ENCODE assay signal across 9 mouse cellular contexts in the genomic region with DNA sequence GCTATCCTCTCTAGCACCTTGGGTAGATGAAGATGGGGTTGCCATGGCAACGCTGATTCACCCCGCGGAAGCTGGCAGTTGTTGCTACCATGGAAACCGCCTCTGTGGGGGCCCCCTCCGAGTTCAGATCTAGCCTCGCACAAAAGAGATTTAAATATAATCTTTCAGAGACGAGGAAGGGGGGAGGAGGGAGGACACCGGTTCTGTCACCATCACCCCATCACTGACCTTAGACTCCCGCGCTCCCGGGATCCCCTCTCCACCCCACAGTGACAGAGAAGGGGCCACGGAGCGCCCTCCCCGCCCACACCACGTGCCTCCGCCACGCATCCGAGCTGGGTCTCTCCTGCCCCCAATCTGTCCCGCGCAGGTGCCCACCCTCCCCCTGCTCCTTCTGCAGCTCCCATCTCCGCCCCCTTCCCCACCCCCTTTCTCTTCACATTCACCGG. TPM values are rescaled to one million over a fixed set of nuclear protein-coding genes. Genes with fewer than 3 reads are reported as not detected.
DNase-seq lines count a peak whose midpoint lies in the region; ATAC-seq and TF ChIP-seq lines count a peak whose summit lies in the region.
"Had no signal": no experiment of that assay in that cellular context is flagged by ENCODE, and none has a peak within 500 bp of the region (broad histone marks: within the 10 kb centered on the region; RNA-seq: fewer than 3 reads in every experiment).

No protein-coding gene starts in this region.

- 0% methylated on average over 22 of the region's 22 CpGs for WGBS in hindbrain, embryonic 11.5 days
- 2% methylated on average over 20 of the region's 22 CpGs for WGBS in limb, embryonic 12.5 days
- WGBS in kidney, embryonic 15.5 days, result 1% methylated on average over 22 of the region's 22 CpGs

- peak overlapping the region; percentile 58; the same call in 1 of the 2 replicates for H3K27ac ChIP-seq in hindbrain, embryonic 11.5 days (ENCODE audit: low read depth, low read length)
- no peak overlapping the region for H3K27ac ChIP-seq in limb, embryonic 12.5 days
- no peak overlapping the region for H3K27ac ChIP-seq in kidney, embryonic 15.5 days

- peaks cover 9% of the 10 kb centered on the region; the same call in 1 of the 2 replicates for H3K36me3 ChIP-seq in E14TG2a.4 (ENCODE audit: insufficient read depth, low read length)
- no peaks in the 10 kb centered on the region for H3K36me3 ChIP-seq in hindbrain, embryonic 11.5 days (ENCODE audit: control insufficient read depth, insufficient read depth, low read length)
- no peaks in the 10 kb centered on the region for H3K36me3 ChIP-seq in limb, embryonic 12.5 days
- no peaks in the 10 kb centered on the region for H3K36me3 ChIP-seq in kidney, embryonic 15.5 days

- peaks cover 65% of the 10 kb centered on the region for H3K27me3 ChIP-seq in E14TG2a.4 (ENCODE audit: insufficient read depth, low read length)
- H3K27me3 ChIP-seq in hindbrain, embryonic 11.5 days (ENCODE audit: control insufficient read depth, insufficient read depth, low read length), result peaks cover 21% of the 10 kb centered on the region
- peaks cover 99% of the 10 kb centered on the region for H3K27me3 ChIP-seq in limb, embryonic 12.5 days
- peaks cover 88% of the 10 kb centered on the region for H3K27me3 ChIP-seq in kidney, embryonic 15.5 days

- peak overlapping the region; percentile 46 for H3K4me3 ChIP-seq in E14TG2a.4 (replicated peaks; ENCODE audit: low read length)
- peak overlapping the region; percentile 16 for H3K4me3 ChIP-seq in hindbrain, embryonic 11.5 days (ENCODE audit: low read depth, low read length)
- H3K4me3 ChIP-seq in limb, embryonic 12.5 days (replicated peaks), result peak overlapping the region; percentile 15
- no peak overlapping the region for H3K4me3 ChIP-seq in kidney, embryonic 15.5 days (replicated peaks)

- ATAC-seq in hindbrain, embryonic 11.5 days (ENCODE audit: low FRiP score), result peak; percentile 86
- ATAC-seq in limb, embryonic 12.5 days (ENCODE audit: insufficient number of reproducible peaks, insufficient read depth, low FRiP score, low TSS enrichment, low read depth), result no peak
- ATAC-seq in kidney, embryonic 15.5 days (replicated peaks; ENCODE audit: low FRiP score), result no peak
- ATAC-seq: Patski had no signal

- DNase-seq in embryo, embryonic 10 days (ENCODE audit: low spot score), result peak; percentile 68
- peak; percentile 87 for DNase-seq in hindbrain, embryonic 11.5 days (ENCODE audit: low spot score)
- peak; percentile 90 for DNase-seq in right cerebral cortex, postnatal 25 days
- DNase-seq in adrenal gland, adult 8-10 months, result no peak
- no peak for DNase-seq in gastrocnemius, postnatal 4 days (ENCODE audit: low spot score in 2 of 2)

- peaks cover 74% of the 10 kb centered on the region for H3K4me1 ChIP-seq in E14TG2a.4 (replicated peaks; ENCODE audit: low read depth, low read length)
- H3K4me1 ChIP-seq in hindbrain, embryonic 11.5 days (replicated peaks; ENCODE audit: control insufficient read depth, insufficient read depth, low read length), result peaks cover 3% of the 10 kb centered on the region; the same call in 1 of the 2 replicates
- peaks cover 7% of the 10 kb centered on the region for H3K4me1 ChIP-seq in limb, embryonic 12.5 days (replicated peaks)
- H3K4me1 ChIP-seq in kidney, embryonic 15.5 days, result peaks cover 9% of the 10 kb centered on the region

- TF ChIP-seq CTCF in E14TG2a.4 (conservative IDR thresholded peaks at IDR 0.05; ENCODE audit: low read length), result no peak

- H3K4me2 ChIP-seq in hindbrain, embryonic 11.5 days (replicated peaks; ENCODE audit: low read depth, low read length), result peak overlapping the region; percentile 47
- H3K4me2 ChIP-seq in limb, embryonic 12.5 days, result peak overlapping the region; percentile 33
- no peak overlapping the region for H3K4me2 ChIP-seq in kidney, embryonic 15.5 days

- 0 out of 2 replicates have a peak overlapping the region, but pooled peaks have one; percentile 21 for H3K9ac ChIP-seq in hindbrain, embryonic 11.5 days (ENCODE audit: low read depth, low read length)
- H3K9ac ChIP-seq in limb, embryonic 12.5 days (replicated peaks), result no peak overlapping the region
- H3K9ac ChIP-seq in kidney, embryonic 15.5 days, result no peak overlapping the region

- H3K9me3 ChIP-seq in E14TG2a.4 (ENCODE audit: low read length), result no peaks in the 10 kb centered on the region
- H3K9me3 ChIP-seq in hindbrain, embryonic 11.5 days (ENCODE audit: control insufficient read depth, low read length), result no peaks in the 10 kb centered on the region
- no peaks in the 10 kb centered on the region for H3K9me3 ChIP-seq in limb, embryonic 12.5 days
- H3K9me3 ChIP-seq in kidney, embryonic 15.5 days (replicated peaks), result no peaks in the 10 kb centered on the region

RNA-seq across cellular contexts. Expression of gene Celf5, which starts 9.5 kb away (rescaled TPM):
- polyA plus RNA-seq in hindbrain, embryonic 11.5 days (2014; fragmentation: Nextera tagmentation; extraction: Ambion mirVana), result 12.7 and 13.7 TPM in 2 replicates
- polyA plus RNA-seq in limb, embryonic 12.5 days (2016; fragmentation: Nextera tagmentation; extraction: Ambion mirVana), result 0.70 and 0.93 TPM in 2 replicates
- total RNA-seq in adrenal gland, adult 8-10 months (2022), result 1 to 10 TPM in 3 of 4 experiments, under 1 TPM in 1; 0.17 to 2.5 (median 1.7) TPM
- polyA plus RNA-seq in kidney, embryonic 15.5 days (2015; fragmentation: Nextera tagmentation; extraction: Ambion mirVana), result 0.50 and 0.82 TPM in 2 replicates
- under 1 TPM; 0.47 to 0.52 TPM for total RNA-seq in gastrocnemius, postnatal 4 days (2021)

RNA-seq across cellular contexts. Expression of gene Nfic, which starts 17.6 kb away (rescaled TPM):
- 10.9 and 11.9 TPM in 2 replicates for polyA plus RNA-seq in hindbrain, embryonic 11.5 days (2014; fragmentation: Nextera tagmentation; extraction: Ambion mirVana)
- 30.8 and 31.1 TPM in 2 replicates for polyA plus RNA-seq in limb, embryonic 12.5 days (2016; fragmentation: Nextera tagmentation; extraction: Ambion mirVana)
- total RNA-seq in adrenal gland, adult 8-10 months (2022), result 100 to 1,000 TPM; 113 to 191 (median 144) TPM
- 67.9 and 84.5 TPM in 2 replicates for polyA plus RNA-seq in kidney, embryonic 15.5 days (2015; fragmentation: Nextera tagmentation; extraction: Ambion mirVana)
- 100 to 1,000 TPM; 274 to 335 TPM for total RNA-seq in gastrocnemius, postnatal 4 days (2021)

RNA-seq across cellular contexts. Expression of gene Ncln, which starts 23.2 kb away (rescaled TPM):
- polyA plus RNA-seq in hindbrain, embryonic 11.5 days (2014; fragmentation: Nextera tagmentation; extraction: Ambion mirVana), result 43.5 and 46.9 TPM in 2 replicates
- 84.3 and 86.9 TPM in 2 replicates for polyA plus RNA-seq in limb, embryonic 12.5 days (2016; fragmentation: Nextera tagmentation; extraction: Ambion mirVana)
- total RNA-seq in adrenal gland, adult 8-10 months (2022), result 100 to 1,000 TPM; 115 to 136 (median 123) TPM
- polyA plus RNA-seq in kidney, embryonic 15.5 days (2015; fragmentation: Nextera tagmentation; extraction: Ambion mirVana), result 85.7 and 93.5 TPM in 2 replicates
- 10 to 100 TPM; 59.3 to 61.3 TPM for total RNA-seq in gastrocnemius, postnatal 4 days (2021)

RNA-seq across cellular contexts. Expression of gene S1pr4, which starts 26.9 kb away (rescaled TPM):
- polyA plus RNA-seq in hindbrain, embryonic 11.5 days (2014; fragmentation: Nextera tagmentation; extraction: Ambion mirVana), result 0.15 and 0.24 TPM in 2 replicates
- 0.28 and 0.53 TPM in 2 replicates for polyA plus RNA-seq in limb, embryonic 12.5 days (2016; fragmentation: Nextera tagmentation; extraction: Ambion mirVana)
- total RNA-seq in adrenal gland, adult 8-10 months (2022), result 1 to 10 TPM in 2 of 4 experiments, under 1 TPM in 2; 0.56 to 1.7 (median 0.92) TPM
- 1.2 and 1.4 TPM in 2 replicates for polyA plus RNA-seq in kidney, embryonic 15.5 days (2015; fragmentation: Nextera tagmentation; extraction: Ambion mirVana)
- total RNA-seq in gastrocnemius, postnatal 4 days (2021), result under 1 TPM; 0.37 to 0.54 TPM

RNA-seq across cellular contexts. Expression of gene Gna15, which starts 51.0 kb away (rescaled TPM):
- polyA plus RNA-seq in hindbrain, embryonic 11.5 days (2014; fragmentation: Nextera tagmentation; extraction: Ambion mirVana), result 0.56 and 0.66 TPM in 2 replicates
- polyA plus RNA-seq in limb, embryonic 12.5 days (2016; fragmentation: Nextera tagmentation; extraction: Ambion mirVana), result 1.2 and 1.4 TPM in 2 replicates
- total RNA-seq in adrenal gland, adult 8-10 months (2022), result 1 to 10 TPM in 3 of 4 experiments, under 1 TPM in 1; 0.70 to 2.2 (median 1.6) TPM
- polyA plus RNA-seq in kidney, embryonic 15.5 days (2015; fragmentation: Nextera tagmentation; extraction: Ambion mirVana), result 0.89 and 1.00 TPM in 2 replicates
- total RNA-seq in gastrocnemius, postnatal 4 days (2021), result 1 to 10 TPM; 1.1 to 1.8 TPM
- polyA plus RNA-seq: Patski had no signal

Comparison
In these comparisons a context has a peak if more than half of its experiments do, and no peak if none do; other contexts are left out.
1. DNase-seq: peak in embryo, embryonic 10 days (single experiment), hindbrain, embryonic 11.5 days (single experiment) and right cerebral cortex, postnatal 25 days (single experiment); none in adrenal gland, adult 8-10 months (single experiment) and gastrocnemius, postnatal 4 days (0 of 2).